Mouse (Mus musculus) kidney, adult 9 months (tissue): ENCODE data around the gene Clp1.

ENCODE experiments used
- DNase-seq: peaks from one replicate; pipeline ENCODE4 v3.0.0; 2022

Gene Clp1

GRCm38 (mm10) chr2:84727172-84727858 is at the start of gene Clp1:
Gene Clp1, minus strand, starts transcription at chr2:84727350.
- peak; percentile 99 for DNase-seq

GRCm38 (mm10) chr2:84775665-84776064 is 48.5 kb upstream of the Clp1 start:
- no peak for DNase-seq

GRCm38 (mm10) chr2:84775241-84775640 is 48.1 kb upstream of the Clp1 start, which contains the start of gene Serping1:
Gene Serping1, minus strand, starts transcription at chr2:84775444.
- no peak for DNase-seq

- peak; percentile 50 for DNase-seq
These were observed 47.6 kb upstream of the Clp1 start for GRCm38 (mm10) chr2:84774751-84775150.

- DNase-seq, result no peak
These were observed 46.0 kb upstream of the Clp1 start for GRCm38 (mm10) chr2:84773195-84773594.

- DNase-seq, result no peak
These were observed 45.3 kb upstream of the Clp1 start for GRCm38 (mm10) chr2:84772454-84772853.

GRCm38 (mm10) chr2:84770501-84770900 is 43.4 kb upstream of the Clp1 start:
- DNase-seq, result no peak

DNA sequence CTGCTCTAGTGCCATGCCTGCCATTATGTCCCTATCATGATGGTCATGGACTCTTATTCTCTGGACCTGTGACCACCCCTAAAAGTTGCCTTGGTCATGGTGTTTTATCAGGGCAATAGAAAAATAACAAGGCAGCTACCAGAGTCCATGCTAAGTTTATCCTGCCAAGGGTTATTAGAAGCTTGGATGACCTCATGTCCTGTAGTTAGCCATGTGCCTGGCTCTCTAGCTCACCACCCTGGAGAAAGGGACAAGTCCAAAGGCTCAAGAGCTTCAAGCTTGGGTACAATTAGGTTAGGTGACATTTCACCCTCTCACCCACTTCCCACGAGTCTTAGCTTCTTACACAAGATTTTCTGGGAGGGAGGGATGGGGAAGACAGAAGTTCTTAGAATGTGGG is 35.7 kb upstream of the Clp1 start:
- DNase-seq, result peak; percentile 38

GRCm38 (mm10) chr2:84762295-84762694 is 35.1 kb upstream of the Clp1 start:
- DNase-seq, result no peak

GRCm38 (mm10) chr2:84761840-84762239 is 34.7 kb upstream of the Clp1 start:
- DNase-seq, result peak; percentile 38

- DNase-seq, result no peak
These were observed 34.2 kb upstream of the Clp1 start for GRCm38 (mm10) chr2:84761309-84761708.

DNA sequence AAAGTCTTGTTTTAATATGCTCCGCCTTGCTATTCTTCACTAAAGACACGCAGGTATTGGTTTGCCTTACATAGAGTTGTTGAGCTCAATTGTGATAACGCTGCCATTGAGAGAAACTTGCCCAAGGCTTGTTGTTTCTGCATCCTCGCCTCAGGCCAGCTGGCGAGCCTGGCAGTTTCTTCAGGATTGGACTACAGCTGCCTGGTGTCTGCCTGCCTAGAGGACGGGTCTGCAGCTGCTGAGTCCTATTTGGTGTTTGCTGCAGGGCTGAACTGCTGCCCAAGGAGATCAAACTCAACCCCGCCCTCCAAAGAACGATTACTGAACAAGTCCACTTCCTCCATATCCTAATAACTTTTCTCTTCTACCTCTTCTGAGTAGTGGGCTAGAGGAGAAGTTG is 33.6 kb upstream of the Clp1 start:
- no peak for DNase-seq

DNA sequence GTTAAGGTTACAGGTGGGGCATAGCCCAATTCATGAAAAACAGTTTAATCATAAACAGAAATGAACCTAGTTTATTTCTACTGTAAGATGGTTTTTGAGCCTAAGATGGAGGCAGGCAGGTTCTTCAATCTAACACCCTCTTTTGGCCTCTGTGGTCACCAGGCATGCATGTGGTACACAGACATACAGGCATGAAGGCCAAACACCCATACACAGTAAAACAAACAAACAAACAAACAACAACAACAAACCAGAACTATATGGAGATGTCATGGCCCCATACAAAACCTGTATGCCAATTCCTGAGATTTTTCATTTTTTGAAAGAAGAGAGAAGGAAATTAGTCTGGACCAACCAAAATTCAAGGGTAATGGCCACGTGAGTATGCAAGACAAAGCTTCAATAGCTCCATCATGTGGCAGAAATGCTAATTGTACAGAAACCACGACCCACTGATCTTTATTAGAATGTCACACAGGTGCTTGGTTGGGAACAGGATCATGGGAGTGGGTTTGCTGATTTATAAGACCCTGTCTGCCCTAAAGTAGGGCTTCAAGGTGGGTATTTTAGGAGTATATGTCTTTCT is 31.5 kb upstream of the Clp1 start:
- DNase-seq, result peak; percentile 88

- no peak for DNase-seq
These were observed 30.0 kb upstream of the Clp1 start for GRCm38 (mm10) chr2:84757026-84757682.

GRCm38 (mm10) chr2:84756245-84756644 is 29.1 kb upstream of the Clp1 start:
- peak; percentile 92 for DNase-seq

DNA sequence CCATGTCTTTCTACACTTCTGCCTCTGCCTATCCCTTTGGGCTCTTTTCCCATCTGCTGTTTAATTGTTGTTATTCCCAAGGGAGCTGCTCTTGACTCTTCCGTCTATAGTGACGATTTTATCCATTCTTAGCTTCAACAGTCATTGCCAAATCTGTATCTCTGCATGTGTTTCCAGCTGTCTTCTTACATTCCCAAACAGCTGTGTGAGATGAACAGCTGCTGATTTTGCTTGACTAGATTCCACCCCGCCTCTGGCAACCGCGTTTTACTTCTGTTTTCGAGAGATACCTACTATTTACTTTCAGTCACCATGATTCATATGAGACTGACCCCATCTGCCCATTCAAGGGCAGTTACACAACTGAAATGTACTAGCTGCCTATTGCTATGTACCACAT is 23.0 kb upstream of the Clp1 start:
- DNase-seq, result no peak

DNA sequence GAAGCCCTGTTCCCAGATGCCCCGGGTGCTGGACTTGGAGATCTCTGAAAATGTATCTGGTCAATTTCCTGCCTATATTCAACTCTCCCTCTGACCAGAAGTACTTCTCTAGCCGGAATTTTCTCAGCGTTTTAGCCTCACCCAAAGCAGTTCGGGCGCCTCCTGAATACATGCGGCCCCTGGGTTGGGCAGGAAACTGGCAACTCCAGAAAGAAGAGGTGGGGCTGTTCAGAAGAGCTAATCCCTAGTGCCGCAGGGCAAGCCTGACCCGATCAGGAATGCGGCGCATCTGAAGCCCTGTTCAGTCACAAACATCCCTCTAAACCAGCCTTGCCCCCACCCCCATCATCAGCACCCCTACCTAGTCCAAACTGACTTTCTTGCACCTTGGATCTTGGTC is 17.0 kb upstream of the Clp1 start:
- DNase-seq, result no peak

DNA sequence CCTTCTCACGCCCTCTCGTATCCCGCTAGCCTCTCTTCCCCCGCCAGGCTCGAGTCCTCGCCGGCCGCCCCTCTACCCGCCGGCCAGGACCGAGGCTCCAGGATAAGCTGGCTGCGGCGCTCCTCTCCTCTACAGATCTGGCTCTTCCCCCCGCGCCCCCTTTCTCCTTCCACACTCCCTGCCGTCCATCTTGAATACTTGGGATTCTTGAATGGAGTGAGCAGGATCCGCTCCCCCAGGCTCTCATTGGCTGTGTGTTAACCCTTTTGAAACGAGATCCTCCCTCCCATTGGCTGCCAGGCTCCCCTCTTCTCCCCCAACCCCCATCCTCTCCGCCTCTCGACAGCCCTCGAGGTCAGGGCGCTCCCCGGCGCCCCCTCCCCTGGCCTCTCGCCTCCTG is 16.4 kb upstream of the Clp1 start, which contains the start of gene Gm19426:
Gene Gm19426, minus strand, starts transcription at position 95 of the 400 bp plus-strand sequence.
- DNase-seq, result peak; percentile 89

DNA sequence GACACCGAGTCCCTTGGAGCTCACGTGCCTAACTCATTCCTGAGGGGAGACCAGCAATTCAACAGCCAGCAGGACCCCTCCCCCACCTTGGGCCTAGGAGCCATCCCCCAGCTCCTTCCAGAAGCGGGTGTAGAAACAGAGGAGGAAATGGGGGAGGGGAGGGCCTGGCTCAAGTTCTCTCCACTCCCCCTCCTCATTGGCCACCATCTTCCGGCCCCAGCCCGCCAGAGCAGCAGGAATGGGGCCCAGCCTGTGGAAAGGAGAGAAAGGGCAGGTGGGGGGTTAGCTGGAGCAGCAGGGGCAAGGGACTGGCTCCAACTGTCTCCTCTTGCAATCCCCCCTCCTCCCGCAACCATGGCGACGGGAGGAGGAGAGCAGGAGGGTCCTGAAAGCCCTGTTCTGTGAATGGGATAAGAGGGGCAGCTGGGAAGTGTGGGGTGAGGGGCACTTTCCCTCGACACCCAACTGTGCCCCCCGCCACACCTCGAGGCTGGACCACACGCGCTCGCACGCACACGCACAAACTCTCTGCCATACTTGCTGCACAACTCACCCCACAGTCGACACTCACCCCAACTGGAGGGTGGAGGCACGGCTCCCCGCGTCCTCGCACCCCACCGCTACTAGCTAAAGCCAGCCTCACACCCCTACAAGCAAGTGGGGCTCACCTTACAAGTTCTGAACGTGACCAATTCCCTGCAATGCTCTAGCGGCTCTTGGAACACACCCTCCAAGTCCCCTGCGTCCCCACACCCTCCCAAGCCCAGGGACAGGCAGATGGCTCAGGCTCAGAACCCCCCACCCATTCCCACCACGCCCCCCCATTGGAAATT is 15.5 kb upstream of the Clp1 start:
- no peak for DNase-seq

- DNase-seq, result no peak
These were observed 14.8 kb upstream of the Clp1 start for GRCm38 (mm10) chr2:84741841-84742450.

- DNase-seq, result peak; percentile 64
These were observed 13.6 kb upstream of the Clp1 start for GRCm38 (mm10) chr2:84740608-84741333.
